Mouse (Mus musculus): ENCODE measurements around the gene Hspa4l. TPM values are rescaled to one million over a fixed set of nuclear protein-coding genes. Genes with fewer than 3 reads are reported as not detected.
A peak's percentile ranks its signal among the peaks of the same experiment; 100 is the strongest.
"Not testable (repeated sequence)": the region's sequence is repeated elsewhere in the genome, so short reads cannot be mapped to it uniquely, and the experiment has no call there.

The Hspa4l gene
- polyA plus RNA-seq, 1 experiment from 2014 or later, result 37.7 TPM

GRCm38 (mm10) chr3:40800373-40800823 lies 56.1 kb downstream of the Hspa4l start:
- peak overlapping the region; percentile 93 for H3K9ac ChIP-seq (ENCODE audit: low read length)
- H3K4me1 ChIP-seq (ENCODE audit: control insufficient read depth, insufficient read depth, low read length), result peaks cover 13% of the 10 kb centered on the region; the same call in 1 of the 2 replicates
- peak; percentile 78 for ATAC-seq (replicated peaks; ENCODE audit: extremely low read depth, insufficient read depth, low FRiP score)
- peak overlapping the region; percentile 84 for H3K4me2 ChIP-seq (ENCODE audit: low read depth, low read length)
- WGBS, result 1% methylated on average over 27 of the region's 37 CpGs
- H3K36me3 ChIP-seq (ENCODE audit: control insufficient read depth, insufficient read depth), result peaks cover 9% of the 10 kb centered on the region
- H3K4me3 ChIP-seq (ENCODE audit: low read length), result peak overlapping the region; percentile 94
- peak overlapping the region; percentile 78 for H3K27ac ChIP-seq (ENCODE audit: low read length)
- no peaks in the 10 kb centered on the region for H3K27me3 ChIP-seq (ENCODE audit: control insufficient read depth, insufficient read depth, low read length)
- H3K9me3 ChIP-seq (replicated peaks; ENCODE audit: control insufficient read depth, low read length), result no peaks in the 10 kb centered on the region

GRCm38 (mm10) chr3:40806871-40807270 lies 62.6 kb downstream of the Hspa4l start:
- Histone ChIP-seq H3K27ac (ENCODE audit: low read length) (no peak overlapping the region), H3K9ac (ENCODE audit: low read length) (no peak overlapping the region), H3K4me1 (ENCODE audit: control insufficient read depth, insufficient read depth, low read length) (no peaks in the 10 kb centered on the region; the same call in 1 of the 2 replicates), H3K27me3 (ENCODE audit: control insufficient read depth, insufficient read depth, low read length) (no peaks in the 10 kb centered on the region), H3K4me2 (ENCODE audit: low read depth, low read length) (no peak overlapping the region), H3K9me3 (replicated peaks; ENCODE audit: control insufficient read depth, low read length) (no peaks in the 10 kb centered on the region), H3K4me3 (ENCODE audit: low read length) (no peak overlapping the region), H3K36me3 (ENCODE audit: control insufficient read depth, insufficient read depth) (peaks cover 37% of the 10 kb centered on the region)
- 74% methylated on average over 2 of the region's 2 CpGs for WGBS
- no peak for ATAC-seq (replicated peaks; ENCODE audit: extremely low read depth, insufficient read depth, low FRiP score)

- Histone ChIP-seq H3K9me3 (replicated peaks; ENCODE audit: control insufficient read depth, low read length) (no peaks in the 10 kb centered on the region), H3K27ac (ENCODE audit: low read length) (no peak overlapping the region), H3K36me3 (ENCODE audit: control insufficient read depth, insufficient read depth) (peaks cover 45% of the 10 kb centered on the region), H3K4me1 (ENCODE audit: control insufficient read depth, insufficient read depth, low read length) (no peaks in the 10 kb centered on the region; the same call in 1 of the 2 replicates), H3K4me2 (ENCODE audit: low read depth, low read length) (no peak overlapping the region), H3K27me3 (ENCODE audit: control insufficient read depth, insufficient read depth, low read length) (no peaks in the 10 kb centered on the region), H3K9ac (ENCODE audit: low read length) (no peak overlapping the region), H3K4me3 (ENCODE audit: low read length) (no peak overlapping the region)
- WGBS, result 91% methylated on average over 10 of the region's 10 CpGs
- no peak for ATAC-seq (replicated peaks; ENCODE audit: extremely low read depth, insufficient read depth, low FRiP score)
Measured at GRCm38 (mm10) chr3:40808686-40809085, 64.4 kb downstream of the Hspa4l start.

DNA sequence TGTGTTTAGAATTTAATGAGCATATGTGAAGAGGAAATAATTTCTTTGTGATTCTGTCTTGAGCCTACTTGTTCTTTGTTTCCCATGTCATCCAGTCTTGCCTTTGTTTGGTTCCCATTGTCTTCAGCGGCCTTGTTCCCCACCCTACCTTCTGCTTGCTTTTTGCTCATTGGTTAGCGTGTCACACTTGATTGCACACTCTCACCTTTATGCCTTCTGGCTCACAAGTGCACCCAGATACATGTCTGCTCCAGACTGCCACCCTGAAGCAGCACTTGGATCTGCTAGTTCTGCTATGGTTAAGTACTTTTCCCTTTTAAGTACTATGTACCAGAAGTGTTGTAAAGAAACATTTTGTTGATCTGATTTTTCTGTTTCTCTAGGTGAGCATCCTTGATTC lies 65.6 kb downstream of the Hspa4l start:
- no peak overlapping the region for H3K27ac ChIP-seq (ENCODE audit: low read length)
- no peak overlapping the region for H3K4me3 ChIP-seq (ENCODE audit: low read length)
- no peak overlapping the region for H3K9ac ChIP-seq (ENCODE audit: low read length)
- no peak overlapping the region for H3K4me2 ChIP-seq (ENCODE audit: low read depth, low read length)
- no peaks in the 10 kb centered on the region for H3K9me3 ChIP-seq (replicated peaks; ENCODE audit: control insufficient read depth, low read length)
- 88% methylated on average over 2 of the region's 2 CpGs for WGBS
- H3K27me3 ChIP-seq (ENCODE audit: control insufficient read depth, insufficient read depth, low read length), result no peaks in the 10 kb centered on the region
- no peak for ATAC-seq (replicated peaks; ENCODE audit: extremely low read depth, insufficient read depth, low FRiP score)
- H3K4me1 ChIP-seq (ENCODE audit: control insufficient read depth, insufficient read depth, low read length), result no peaks in the 10 kb centered on the region; the same call in 1 of the 2 replicates
- peaks cover 50% of the 10 kb centered on the region for H3K36me3 ChIP-seq (ENCODE audit: control insufficient read depth, insufficient read depth)

DNA sequence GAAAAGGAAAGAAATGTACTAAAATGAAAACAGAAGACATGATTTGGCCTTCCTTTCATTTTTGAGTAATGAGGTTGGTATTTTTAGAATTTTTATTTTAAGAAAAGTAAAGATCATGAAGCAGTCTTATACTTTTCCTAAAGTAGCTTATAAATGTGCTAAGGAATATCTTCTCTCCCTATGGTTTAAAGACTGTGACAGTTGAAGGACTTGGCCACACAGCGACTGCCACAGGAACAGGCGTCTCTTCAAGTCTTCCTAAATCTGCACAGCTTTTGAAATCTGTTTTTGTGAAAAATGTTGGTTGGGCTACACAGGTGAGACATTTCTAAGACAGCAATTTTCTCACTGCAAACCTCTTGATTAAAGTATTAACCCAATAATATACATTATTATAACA lies 69.0 kb downstream of the Hspa4l start:
- Histone ChIP-seq H3K4me1 (ENCODE audit: control insufficient read depth, insufficient read depth, low read length) (no peaks in the 10 kb centered on the region), H3K27me3 (ENCODE audit: control insufficient read depth, insufficient read depth, low read length) (no peaks in the 10 kb centered on the region), H3K9me3 (replicated peaks; ENCODE audit: control insufficient read depth, low read length) (no peaks in the 10 kb centered on the region), H3K4me3 (ENCODE audit: low read length) (no peak overlapping the region), H3K4me2 (ENCODE audit: low read depth, low read length) (no peak overlapping the region), H3K9ac (ENCODE audit: low read length) (no peak overlapping the region), H3K27ac (ENCODE audit: low read length) (no peak overlapping the region), H3K36me3 (ENCODE audit: control insufficient read depth, insufficient read depth) (peaks cover 49% of the 10 kb centered on the region)
- 86% methylated on average over 2 of the region's 2 CpGs for WGBS
- no peak for ATAC-seq (replicated peaks; ENCODE audit: extremely low read depth, insufficient read depth, low FRiP score)

GRCm38 (mm10) chr3:40845521-40845920 lies 101.2 kb downstream of the Hspa4l start:
- H3K9me3 ChIP-seq (replicated peaks; ENCODE audit: control insufficient read depth, low read length); H3K4me1 ChIP-seq (ENCODE audit: control insufficient read depth, insufficient read depth, low read length); H3K36me3 ChIP-seq (ENCODE audit: control insufficient read depth, insufficient read depth); ATAC-seq (replicated peaks; ENCODE audit: extremely low read depth, insufficient read depth, low FRiP score); H3K27me3 ChIP-seq (ENCODE audit: control insufficient read depth, insufficient read depth, low read length); H3K27ac ChIP-seq (ENCODE audit: low read length); H3K9ac ChIP-seq (ENCODE audit: low read length): not testable (repeated sequence)
- 81% methylated on average over 5 of the region's 6 CpGs for WGBS
- Histone ChIP-seq H3K4me2 (ENCODE audit: low read depth, low read length) (peak overlapping the region; percentile 67), H3K4me3 (ENCODE audit: low read length) (0 out of 2 replicates have a peak overlapping the region, but pooled peaks have one; percentile 8)

Other genes with a start within 250 kb of the Hspa4l start
- 2.7 and 3.7 TPM in 2 replicates for gene Intu, start 213.2 kb upstream of the Hspa4l start, polyA plus RNA-seq (2015; fragmentation: Nextera tagmentation; extraction: Ambion mirVana)
- gene Slc25a31, start 35.6 kb upstream of the Hspa4l start, polyA plus RNA-seq (2015; fragmentation: Nextera tagmentation; extraction: Ambion mirVana), result 0.64 and 0.95 TPM in 2 replicates
- gene Plk4, start 55.5 kb downstream of the Hspa4l start, polyA plus RNA-seq (2015; fragmentation: Nextera tagmentation; extraction: Ambion mirVana), result 36.5 TPM in 2 replicates
- gene Mfsd8, start 102.4 kb downstream of the Hspa4l start, polyA plus RNA-seq (2015; fragmentation: Nextera tagmentation; extraction: Ambion mirVana), result 6.9 and 8.6 TPM in 2 replicates
- 16.6 and 20.1 TPM in 2 replicates for gene Abhd18, start 102.5 kb downstream of the Hspa4l start, polyA plus RNA-seq (2015; fragmentation: Nextera tagmentation; extraction: Ambion mirVana)
- 0.17 TPM in 2 replicates for gene 1700034I23Rik, start 158.0 kb downstream of the Hspa4l start, polyA plus RNA-seq (2015; fragmentation: Nextera tagmentation; extraction: Ambion mirVana)
- 14.0 and 16.1 TPM in 2 replicates for gene Larp1b, start 205.3 kb downstream of the Hspa4l start, polyA plus RNA-seq (2015; fragmentation: Nextera tagmentation; extraction: Ambion mirVana)

Data from heart, embryonic 16.5 days (tissue).